Mouse (Mus musculus): ENCODE data around the gene Mospd2. TPM values are rescaled to one million over a fixed set of nuclear protein-coding genes. Genes with fewer than 3 reads are reported as not detected.

Mospd2 gene
- 5.5 TPM for polyA plus RNA-seq (2015; fragmentation: Illumina TruSeq; extraction: RNeasy Lipid Tissue Mini Kit (QIAGEN cat#74804); ENCODE audit: insufficient read depth, low read depth, low replicate concordance)

GRCm38 (mm10) chrX:164980193-164980775 is at the start of gene Mospd2, which contains the start of gene Fancb:
Gene Mospd2, minus strand, starts transcription at chrX:164980375.
Gene Fancb, plus strand, starts transcription at chrX:164980592.

GRCm38 (mm10) chrX:165004779-165005324 is 24.7 kb upstream of the Mospd2 start, which contains the start of gene Gm17604:
Gene Gm17604, minus strand, starts transcription at chrX:165004829.

Other genes with a start within 250 kb of the Mospd2 start
- 0.44 TPM for gene Fancb, start 217 bp upstream of the Mospd2 start, polyA plus RNA-seq (2015; fragmentation: Illumina TruSeq; extraction: RNeasy Lipid Tissue Mini Kit (QIAGEN cat#74804); ENCODE audit: insufficient read depth, low read depth, low replicate concordance)
- not detected for gene Gm17604, start 24.5 kb upstream of the Mospd2 start, polyA plus RNA-seq (2015; fragmentation: Illumina TruSeq; extraction: RNeasy Lipid Tissue Mini Kit (QIAGEN cat#74804); ENCODE audit: insufficient read depth, low read depth, low replicate concordance)

Data from pancreas, adult 10 weeks (tissue).